Mouse (Mus musculus): ENCODE data around the gene Olfr818. TPM values are rescaled to one million over a fixed set of nuclear protein-coding genes. Genes with fewer than 3 reads are reported as not detected.

Olfr818 gene
- polyA plus RNA-seq (2012; rRNA removed) = not detected in 2 replicates

GRCm38 (mm10) chr10:129949000-129949399 lies at the start of gene Olfr818:
Gene Olfr818, minus strand, starts transcription at chr10:129949100.

GRCm38 (mm10) chr10:129984962-129985361 lies 36.1 kb upstream of the Olfr818 start, which contains the start of gene Gm10310:
Gene Gm10310, minus strand, starts transcription at chr10:129985062.

GRCm38 (mm10) chr10:129976040-129976439 lies 27.1 kb upstream of the Olfr818 start, which contains the start of gene Olfr247:
Gene Olfr247, minus strand, starts transcription at chr10:129976140.

GRCm38 (mm10) chr10:129967166-129967565 lies 18.3 kb upstream of the Olfr818 start, which contains the start of gene Olfr819:
Gene Olfr819, minus strand, starts transcription at chr10:129967266.

GRCm38 (mm10) chr10:129915497-129915896 lies 33.4 kb downstream of the Olfr818 start, which contains the start of gene Olfr816:
Gene Olfr816, minus strand, starts transcription at chr10:129915597.

GRCm38 (mm10) chr10:129905767-129906166 lies 43.1 kb downstream of the Olfr818 start, which contains the start of gene Olfr815:
Gene Olfr815, minus strand, starts transcription at chr10:129905867.

Other genes with a start within 250 kb of the Olfr818 start
- not detected in 2 replicates for gene Olfr804, start 245.9 kb downstream of the Olfr818 start, polyA plus RNA-seq (2012; rRNA removed)
- gene Olfr805, start 219.7 kb downstream of the Olfr818 start, polyA plus RNA-seq (2012; rRNA removed) = not detected in 2 replicates
- not detected in 2 replicates for gene Olfr806, start 207.2 kb downstream of the Olfr818 start, polyA plus RNA-seq (2012; rRNA removed)
- not detected in 2 replicates for gene Olfr807, start 191.3 kb downstream of the Olfr818 start, polyA plus RNA-seq (2012; rRNA removed)
- not detected in 2 replicates for gene Olfr808, start 183.6 kb downstream of the Olfr818 start, polyA plus RNA-seq (2012; rRNA removed)
- gene Olfr809, start 174.5 kb downstream of the Olfr818 start, polyA plus RNA-seq (2012; rRNA removed) = not detected in 2 replicates
- gene Olfr810, start 154.2 kb downstream of the Olfr818 start, polyA plus RNA-seq (2012; rRNA removed) = not detected in 2 replicates
- gene Olfr811, start 144.7 kb downstream of the Olfr818 start, polyA plus RNA-seq (2012; rRNA removed) = not detected in 2 replicates
- not detected in 2 replicates for gene Olfr812, start 103.0 kb downstream of the Olfr818 start, polyA plus RNA-seq (2012; rRNA removed)
- not detected in 2 replicates for gene Olfr813, start 93.7 kb downstream of the Olfr818 start, polyA plus RNA-seq (2012; rRNA removed)
- not detected in 2 replicates for gene Olfr814, start 69.2 kb downstream of the Olfr818 start, polyA plus RNA-seq (2012; rRNA removed)
- gene Olfr815, start 43.2 kb downstream of the Olfr818 start, polyA plus RNA-seq (2012; rRNA removed) = not detected in 2 replicates
- gene Olfr816, start 33.5 kb downstream of the Olfr818 start, polyA plus RNA-seq (2012; rRNA removed) = not detected in 2 replicates
- gene Olfr819, start 18.2 kb upstream of the Olfr818 start, polyA plus RNA-seq (2012; rRNA removed) = not detected in 2 replicates
- gene Olfr247, start 27.0 kb upstream of the Olfr818 start, polyA plus RNA-seq (2012; rRNA removed) = not detected in 2 replicates
- not detected in 2 replicates for gene Gm10310, start 36.0 kb upstream of the Olfr818 start, polyA plus RNA-seq (2012; rRNA removed)
- gene Olfr820, start 63.5 kb upstream of the Olfr818 start, polyA plus RNA-seq (2012; rRNA removed) = not detected in 2 replicates
- not detected in 2 replicates for gene Olfr821, start 81.2 kb upstream of the Olfr818 start, polyA plus RNA-seq (2012; rRNA removed)
- not detected in 2 replicates for gene Olfr822, start 122.1 kb upstream of the Olfr818 start, polyA plus RNA-seq (2012; rRNA removed)
- gene Olfr823, start 166.3 kb upstream of the Olfr818 start, polyA plus RNA-seq (2012; rRNA removed) = not detected in 2 replicates
- not detected in 2 replicates for gene Olfr824, start 180.9 kb upstream of the Olfr818 start, polyA plus RNA-seq (2012; rRNA removed)
- gene Olfr825, start 217.7 kb upstream of the Olfr818 start, polyA plus RNA-seq (2012; rRNA removed) = not detected in 2 replicates
- not detected in 2 replicates for gene Olfr826, start 235.1 kb upstream of the Olfr818 start, polyA plus RNA-seq (2012; rRNA removed)